Mouse (Mus musculus) MEL (cell line): ENCODE measurements around the gene Abcc2. TPM values are rescaled to one million over a fixed set of nuclear protein-coding genes. Genes with fewer than 3 reads are reported as not detected.

Source experiments
- DNase-seq: peaks from one replicate; pipeline ENCODE4 v3.0.0; 2011; ENCODE audit warnings: low read depth, low spot score
- H3K27ac ChIP-seq: 2 replicates; pipeline ENCODE4 v1.5.1; 2012; ENCODE audit warnings: low read depth, mild to moderate bottlenecking, control low read depth, low read length, moderate library complexity; ENCODE audit not compliant: control insufficient read depth
- H3K27me3 ChIP-seq, 2 experiments: fragments of 150-350 bp in 1 of 2; sonication (generic) in 1 of 2; 2 replicates each; pipeline ENCODE4 v1.6.1; 2012; ENCODE audit warnings: low read length in 2 of 2, mild to moderate bottlenecking in 2 of 2, improper control_type of control experiment in 1 of 2, moderate library complexity in 1 of 2; ENCODE audit not compliant: insufficient read depth in 2 of 2, control insufficient read depth in 1 of 2
- H3K36me3 ChIP-seq, 2 experiments: 2 replicates each; pipeline ENCODE4 v1.6.1; 2012 to 2014; ENCODE audit warnings: low read length in 2 of 2, improper control_type of control experiment in 1 of 2, inconsistent platforms in 1 of 2, mild to moderate bottlenecking in 1 of 2; ENCODE audit not compliant: insufficient read depth in 2 of 2, control insufficient read depth in 1 of 2
- H3K4me1 ChIP-seq, 2 experiments: fragments of 150-350 bp in 1 of 2; sonication (generic) in 1 of 2; 2 replicates each; pipeline ENCODE4 v1.6.1; 2012; ENCODE audit warnings: low read length in 2 of 2, improper control_type of control experiment in 1 of 2, mild to moderate bottlenecking in 1 of 2; ENCODE audit not compliant: insufficient read depth in 2 of 2, control insufficient read depth in 1 of 2
- H3K4me3 ChIP-seq, 2 experiments: fragments of 150-350 bp in 1 of 2; sonication (generic) in 1 of 2; 2 replicates each; pipeline ENCODE4 v1.5.1; 2012; ENCODE audit warnings: low read depth in 2 of 2, low read length in 2 of 2, mild to moderate bottlenecking in 2 of 2, moderate library complexity in 2 of 2, control low read depth in 1 of 2, improper control_type of control experiment in 1 of 2; ENCODE audit not compliant: control insufficient read depth in 1 of 2, insufficient read depth in 1 of 2
- H3K79me2 ChIP-seq: 2 replicates; pipeline ENCODE4 v1.6.1; 2012; ENCODE audit warnings: mild to moderate bottlenecking, low read length, moderate library complexity; ENCODE audit not compliant: control insufficient read depth, poor library complexity, insufficient read depth
- H3K9ac ChIP-seq: 2 replicates; pipeline ENCODE4 v1.6.1; 2012; ENCODE audit warnings: low read depth, mild to moderate bottlenecking, control low read depth, low read length, moderate library complexity; ENCODE audit not compliant: control insufficient read depth, poor library complexity, severe bottlenecking
- H3K9me3 ChIP-seq: fragments of 150-350 bp; sonication (generic); replicated peaks from 2 replicates; pipeline ENCODE4 v1.6.1; 2012; ENCODE audit warnings: mild to moderate bottlenecking, low read length, improper control_type of control experiment, moderate library complexity; ENCODE audit not compliant: insufficient read depth
- CTCF ChIP-seq, 3 experiments: IDR thresholded peaks in 2 of 3; conservative IDR thresholded peaks in 1 of 3; 2 replicates each; pipeline ENCODE4 v1.5.1; 2011 to 2012; ENCODE audit warnings: low read length in 3 of 3, low read depth in 2 of 3, mild to moderate bottlenecking in 2 of 3, improper control_type of control experiment in 1 of 3, inconsistent platforms in 1 of 3, mixed read lengths in 1 of 3, moderate library complexity in 1 of 3; ENCODE audit not compliant: control insufficient read depth in 1 of 3, insufficient read depth in 1 of 3, poor library complexity in 1 of 3, severe bottlenecking in 1 of 3
- JUND ChIP-seq: IDR thresholded peaks from 2 replicates; pipeline ENCODE4 v1.6.1; 2011; ENCODE audit warnings: low read depth, mild to moderate bottlenecking, improper control_type of control experiment, low read length
- MEF2A ChIP-seq: IDR thresholded peaks from 2 replicates; pipeline ENCODE4 v1.6.1; 2014; ENCODE audit warnings: low read depth, mild to moderate bottlenecking, inconsistent platforms, low read length, improper control_type of control experiment; ENCODE audit not compliant: poor library complexity, insufficient replicate concordance, severe bottlenecking; ENCODE audit errors: extremely low read depth
- MXI1 ChIP-seq: IDR thresholded peaks from 2 replicates; pipeline ENCODE4 v1.6.1; 2011; ENCODE audit warnings: mild to moderate bottlenecking, low read depth, low read length, improper control_type of control experiment
- MYB ChIP-seq: IDR thresholded peaks from 2 replicates; pipeline ENCODE4 v1.6.1; 2011; ENCODE audit warnings: mild to moderate bottlenecking, low read depth, low read length, improper control_type of control experiment
- NRF1 ChIP-seq: IDR thresholded peaks from 2 replicates; pipeline ENCODE4 v1.6.1; 2014; ENCODE audit warnings: low read depth, mild to moderate bottlenecking, inconsistent platforms, low read length, improper control_type of control experiment, moderate library complexity; ENCODE audit not compliant: poor library complexity, insufficient read depth, severe bottlenecking
- RAD21 ChIP-seq: IDR thresholded peaks from 2 replicates; pipeline ENCODE4 v1.6.1; 2011; ENCODE audit warnings: mild to moderate bottlenecking, low read depth, low read length, improper control_type of control experiment
- SMC3 ChIP-seq: IDR thresholded peaks from 2 replicates; pipeline ENCODE4 v1.6.1; 2011; ENCODE audit warnings: low read depth, low read length, improper control_type of control experiment
- TAL1 ChIP-seq: IDR thresholded peaks from 2 replicates; pipeline ENCODE4 v1.6.1; 2012; ENCODE audit warnings: mild to moderate bottlenecking, inconsistent platforms, low read length, moderate library complexity, mixed read lengths
- TBP ChIP-seq: IDR thresholded peaks from 2 replicates; pipeline ENCODE4 v1.8.0; 2011; ENCODE audit warnings: low read depth, low read length, improper control_type of control experiment
- UBTF ChIP-seq: IDR thresholded peaks from 2 replicates; pipeline ENCODE4 v1.6.1; 2012; ENCODE audit warnings: low read depth, mild to moderate bottlenecking, inconsistent platforms, low read length, improper control_type of control experiment, moderate library complexity, borderline replicate concordance; ENCODE audit not compliant: insufficient read depth
- ZC3H11A ChIP-seq: IDR thresholded peaks from 2 replicates; pipeline ENCODE4 v1.6.1; 2012; ENCODE audit warnings: low read depth, mild to moderate bottlenecking, inconsistent platforms, low read length, improper control_type of control experiment
- polyA plus RNA-seq, 2 experiments: library from polyadenylated mRNA; stranded (reverse) in 1 of 2; unstranded in 1 of 2; fragments of >175 nt in 1 of 2; fragments of >200 nt in 1 of 2; gene quantifications; 2 replicates each; pipeline versions ENCODE4 v1.2.1 to v1.2.4; 2012; ENCODE audit warnings: low replicate concordance in 2 of 2, low read depth in 1 of 2; ENCODE audit not compliant: insufficient read length in 2 of 2, insufficient read depth in 1 of 2, missing spikeins in 1 of 2
- total RNA-seq: library from RNA; depleted of rRNA; stranded (reverse); fragments of 300-350 nt; gene quantifications from 2 replicates; pipeline ENCODE4 v1.2.3, GENCODE M21; 2012

The Abcc2 gene
- total and polyA plus RNA-seq, 3 experiments = 0.04 TPM; not detected in 2

- TF ChIP-seq TAL1 (peak; percentile 64), MEF2A (no peak)
Observed at GRCm38 (mm10) chr19:43851996-43852630, 70.1 kb downstream of the Abcc2 start (continued).

- TF ChIP-seq SMC3 (peak; percentile 26; the same call in 1 of the 2 replicates), TBP (no peak), MXI1 (no peak), ZC3H11A (0 out of 2 replicates have a peak, but pooled peaks have one; percentile 18), NRF1 (no peak), RAD21 (peak; percentile 37), CTCF (IDR thresholded peaks at IDR 0.05 in 2 of 3, conservative IDR thresholded peaks at IDR 0.05 in 1 of 3; ENCODE audit: control insufficient read depth in 1 of 3, insufficient read depth in 1 of 3, low read depth in 2 of 3, low read length in 3 of 3, poor library complexity in 1 of 3, severe bottlenecking in 1 of 3) (peak; percentile 35 to 43 (median 43)), MYB (no peak), UBTF (no peak)
- Histone ChIP-seq H3K27ac (no peak overlapping the region), H3K9ac (no peak overlapping the region), H3K4me3 (no peak overlapping the region), H3K27me3 (no peaks in the 10 kb centered on the region), H3K9me3 (no peaks in the 10 kb centered on the region), H3K36me3 (peaks cover 0 to 8% of the 10 kb centered on the region in 2 experiments; a peak in 2 of 4 replicates), H3K4me1 (peaks cover 0 to 4% of the 10 kb centered on the region in 2 experiments; a peak in 1 of 4 replicates), H3K79me2 (no peaks in the 10 kb centered on the region)
- peak; percentile 30 for DNase-seq
Observed at GRCm38 (mm10) chr19:43852837-43853545, 71.0 kb downstream of the Abcc2 start.

GRCm38 (mm10) chr19:43857347-43857746, 75.4 kb downstream of the Abcc2 start:
- H3K4me1 ChIP-seq = peaks cover 0 to 1% of the 10 kb centered on the region in 2 experiments; a peak in 1 of 4 replicates
- no peaks in the 10 kb centered on the region for H3K9me3 ChIP-seq

More at GRCm38 (mm10) chr19:43857347-43857746, 75.4 kb downstream of the Abcc2 start:
- Histone ChIP-seq H3K27me3 (no peaks in the 10 kb centered on the region), H3K27ac (no peak overlapping the region), H3K36me3 (peaks cover 0 to 2% of the 10 kb centered on the region in 2 experiments; a peak in 2 of 4 replicates), H3K9ac (no peak overlapping the region), H3K79me2 (no peaks in the 10 kb centered on the region), H3K4me3 (no peak overlapping the region)
- DNase-seq = peak; percentile 53
- TF ChIP-seq CTCF (IDR thresholded peaks at IDR 0.05 in 2 of 3, conservative IDR thresholded peaks at IDR 0.05 in 1 of 3; ENCODE audit: control insufficient read depth in 1 of 3, insufficient read depth in 1 of 3, low read depth in 2 of 3, low read length in 3 of 3, poor library complexity in 1 of 3, severe bottlenecking in 1 of 3) (peak in 1 of 3 experiments; percentile 4; a peak in 1 of 6 replicates), JUND (no peak)
